Mouse (Mus musculus) olfactory bulb, adult 2 months (tissue): ENCODE results near the gene Samd4b.

Source experiments
- CTCF ChIP-seq: fragments of 200-500 bp; IDR thresholded peaks from 2 replicates; pipeline ENCODE4 v1.5.1; 2012; ENCODE audit warnings: low read depth, mild to moderate bottlenecking, low read length, moderate library complexity; ENCODE audit not compliant: insufficient read depth
- POLR2A ChIP-seq: fragments of 200-500 bp; IDR thresholded peaks from 2 replicates; pipeline ENCODE4 v1.6.1; 2012; ENCODE audit warnings: mild to moderate bottlenecking, low read depth, low read length, moderate library complexity; ENCODE audit not compliant: insufficient read depth

- no peak for TF ChIP-seq CTCF
- TF ChIP-seq POLR2A: no peak
Measured at GRCm38 (mm10) chr7:28359854-28360253, 238.1 kb downstream of the Samd4b start.
